ENCODE assay signal across 9 mouse cellular contexts in the genomic region with DNA sequence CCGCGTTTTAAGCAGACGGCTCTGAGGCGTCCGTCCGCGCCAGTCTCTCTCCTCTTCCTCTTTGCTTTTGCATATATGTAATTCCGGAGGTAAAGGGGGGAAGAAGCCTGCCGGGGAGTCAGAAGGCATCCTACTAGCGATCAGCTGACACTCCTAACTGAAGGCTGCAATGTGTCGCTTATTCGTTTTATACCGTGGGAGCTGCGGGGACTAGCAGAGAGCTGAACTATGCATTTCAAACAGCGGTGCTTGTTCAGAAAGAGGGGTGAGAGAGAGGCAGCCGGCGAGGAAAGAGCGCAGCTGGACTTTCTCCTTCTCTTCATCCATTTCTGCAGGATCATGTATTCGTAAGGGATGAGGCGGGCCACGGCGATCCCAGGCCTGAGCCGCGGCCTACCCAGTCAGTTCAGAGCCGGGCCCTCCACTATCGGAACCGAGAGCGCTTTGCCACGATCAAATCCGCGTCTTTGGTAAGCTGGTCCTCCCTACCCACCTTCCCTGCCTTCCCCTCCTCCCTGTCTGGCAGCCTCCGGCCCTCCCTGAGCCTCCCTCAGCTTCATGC. TPM values are rescaled to one million over a fixed set of nuclear protein-coding genes. Genes with fewer than 3 reads are reported as not detected.
DNase-seq lines count a peak whose midpoint lies in the region; ATAC-seq lines count a peak whose summit lies in the region.
"Had no signal": no experiment of that assay in that cellular context is flagged by ENCODE, and none has a peak within 500 bp of the region (broad histone marks: within the 10 kb centered on the region; RNA-seq: fewer than 3 reads in every experiment).

No protein-coding gene starts in this region.

- no peak overlapping the region for H3K27ac ChIP-seq in kidney, embryonic 15.5 days
- H3K27ac ChIP-seq in stomach, embryonic 14.5 days (ENCODE audit: low read length) = peak overlapping the region; percentile 59; the same call in 1 of the 2 replicates

- H3K9ac ChIP-seq in kidney, embryonic 15.5 days = peak overlapping the region; percentile 35
- no peak overlapping the region; the same call in 1 of the 2 replicates for H3K9ac ChIP-seq in stomach, embryonic 14.5 days (replicated peaks; ENCODE audit: low read depth, low read length)

- H3K36me3 ChIP-seq in kidney, embryonic 15.5 days = no peaks in the 10 kb centered on the region
- no peaks in the 10 kb centered on the region for H3K36me3 ChIP-seq in stomach, embryonic 14.5 days (ENCODE audit: control insufficient read depth, insufficient read depth, low read length)

- no peaks in the 10 kb centered on the region for H3K9me3 ChIP-seq in kidney, embryonic 15.5 days (replicated peaks)
- H3K9me3 ChIP-seq in stomach, embryonic 14.5 days (ENCODE audit: control insufficient read depth, low read depth, low read length) = no peaks in the 10 kb centered on the region
- H3K9me3 ChIP-seq: G1E had no signal

- WGBS in kidney, embryonic 15.5 days = 3% methylated on average over 32 of the region's 32 CpGs
- 8% methylated on average over 32 of the region's 32 CpGs for WGBS in stomach, embryonic 14.5 days

- no peak; the same call in 1 of the 2 replicates for ATAC-seq in kidney, embryonic 15.5 days (replicated peaks; ENCODE audit: low FRiP score)
- ATAC-seq in stomach, embryonic 14.5 days (ENCODE audit: insufficient number of reproducible peaks, insufficient read depth, low FRiP score, low read depth) = 0 out of 2 replicates have a peak, but pooled peaks have one; percentile 37

- peaks cover 22% of the 10 kb centered on the region for H3K4me1 ChIP-seq in kidney, embryonic 15.5 days
- H3K4me1 ChIP-seq in stomach, embryonic 14.5 days (ENCODE audit: control insufficient read depth, insufficient read depth, low read length) = no peaks in the 10 kb centered on the region

- peak overlapping the region; percentile 65 for H3K4me2 ChIP-seq in kidney, embryonic 15.5 days
- peak overlapping the region; percentile 63 for H3K4me2 ChIP-seq in stomach, embryonic 14.5 days (replicated peaks; ENCODE audit: low read depth, low read length)

- H3K4me3 ChIP-seq in kidney, embryonic 15.5 days (replicated peaks) = peak overlapping the region; percentile 42
- H3K4me3 ChIP-seq in stomach, embryonic 14.5 days (ENCODE audit: low read depth, low read length) = peak overlapping the region; percentile 42

- no peak for DNase-seq in kidney, adult 11 months
- DNase-seq in cerebellum, postnatal 25 days = peak; percentile 75 to 80
- peak; percentile 16 for DNase-seq in heart, adult 8-10 months (ENCODE audit: low spot score)
- peak; percentile 58 for DNase-seq in layer of hippocampus, adult 11-12 months (ENCODE audit: low spot score)
- peak; percentile 15 for DNase-seq in mesoderm, embryonic 11.5 days (ENCODE audit: low read depth, low spot score)
- no peak for DNase-seq in urinary bladder, adult 2 months (ENCODE audit: low spot score)

- peaks cover 5% of the 10 kb centered on the region; the same call in 1 of the 2 replicates for H3K27me3 ChIP-seq in kidney, embryonic 15.5 days
- no peaks in the 10 kb centered on the region for H3K27me3 ChIP-seq in stomach, embryonic 14.5 days (ENCODE audit: control insufficient read depth, insufficient read depth, low read length)

RNA-seq across cellular contexts. Expression of a gene that starts 46.6 kb away (rescaled TPM):
- 760 and 766 TPM in 2 replicates for polyA plus RNA-seq in kidney, embryonic 15.5 days (2015; fragmentation: Nextera tagmentation; extraction: Ambion mirVana)
- 100 to 1,000 TPM; 440 to 578 (median 532) TPM for total RNA-seq in heart, adult 8-10 months (2022)
- 706 and 729 TPM in 2 replicates for polyA plus RNA-seq in stomach, embryonic 14.5 days (2014; fragmentation: Nextera tagmentation; extraction: Ambion mirVana)
- 416 and 521 TPM in 2 replicates for polyA plus RNA-seq in urinary bladder, adult 2 months (2012; rRNA removed)

Comparison
In these comparisons a context has a peak if more than half of its experiments do, and no peak if none do; other contexts are left out.
1. DNase-seq: peak in cerebellum, postnatal 25 days (2 of 2), heart, adult 8-10 months (single experiment), layer of hippocampus, adult 11-12 months (single experiment) and mesoderm, embryonic 11.5 days (single experiment); none in kidney, adult 11 months (single experiment) and urinary bladder, adult 2 months (single experiment).